Mouse (Mus musculus) heart, embryonic 14.5 days (tissue): ENCODE results near the gene Uqcrfs1. TPM values are rescaled to one million over a fixed set of nuclear protein-coding genes. Genes with fewer than 3 reads are reported as not detected.

Experiments used
- ATAC-seq: fragments of 200-750 bp; cut with Nextera tagmentation; 2 replicates; pipeline ENCODE4 v1.8.0; 2017; ENCODE audit warnings: low read depth, moderate TSS enrichment; ENCODE audit not compliant: insufficient number of reproducible peaks, insufficient read depth, low FRiP score
- H3K27ac ChIP-seq, 2 experiments: fragments of 200-500 bp in 1 of 2; fragments of 300-500 bp in 1 of 2; sonication (generic) in 1 of 2; replicated peaks in 1 of 2; 2 replicates each; pipeline ENCODE4 v1.5.1; 2012 to 2014; ENCODE audit warnings: low read depth in 2 of 2, low read length in 2 of 2, control low read depth in 1 of 2, mild to moderate bottlenecking in 1 of 2, mixed read lengths in 1 of 2; ENCODE audit not compliant: control insufficient read depth in 1 of 2, insufficient read depth in 1 of 2
- H3K27me3 ChIP-seq: fragments of 300-500 bp; sonication (generic); 2 replicates; pipeline ENCODE4 v1.6.1; 2014; ENCODE audit warnings: mild to moderate bottlenecking, low read length, control low read depth; ENCODE audit not compliant: control insufficient read depth, insufficient read depth
- H3K36me3 ChIP-seq: fragments of 300-500 bp; sonication (generic); 2 replicates; pipeline ENCODE4 v1.6.1; 2014; ENCODE audit warnings: mild to moderate bottlenecking, control low read depth, low read length, mixed read lengths; ENCODE audit not compliant: control insufficient read depth, insufficient read depth
- H3K4me1 ChIP-seq, 2 experiments: fragments of 200-500 bp in 1 of 2; fragments of 300-500 bp in 1 of 2; sonication (generic) in 1 of 2; 2 replicates each; pipeline ENCODE4 v1.6.1; 2012 to 2014; ENCODE audit warnings: low read length in 2 of 2, control low read depth in 1 of 2, mixed read lengths in 1 of 2; ENCODE audit not compliant: control insufficient read depth in 2 of 2, insufficient read depth in 2 of 2
- H3K4me2 ChIP-seq: fragments of 300-500 bp; sonication (generic); 2 replicates; pipeline ENCODE4 v1.6.1; 2014; ENCODE audit warnings: mild to moderate bottlenecking, low read length
- H3K4me3 ChIP-seq, 2 experiments: fragments of 200-500 bp in 1 of 2; fragments of 300-500 bp in 1 of 2; sonication (generic) in 1 of 2; 2 replicates each; pipeline ENCODE4 v1.5.1; 2012 to 2014; ENCODE audit warnings: low read length in 2 of 2, mild to moderate bottlenecking in 2 of 2, control low read depth in 1 of 2, low read depth in 1 of 2, moderate library complexity in 1 of 2; ENCODE audit not compliant: control insufficient read depth in 1 of 2, insufficient read depth in 1 of 2
- H3K9ac ChIP-seq: fragments of 300-500 bp; sonication (generic); 2 replicates; pipeline ENCODE4 v1.6.1; 2014; ENCODE audit warnings: mild to moderate bottlenecking, low read length
- H3K9me3 ChIP-seq: fragments of 300-500 bp; sonication (generic); 2 replicates; pipeline ENCODE4 v1.6.1; 2016; ENCODE audit warnings: low read length, control low read depth; ENCODE audit not compliant: control insufficient read depth
- WGBS: fragments of 180-500 bp; shearing (Covaris S2); extraction: QIAGEN DNeasy Blood & Tissue Kit; methylation state at CpG from one replicate; pipeline ENCODE4 v1.1.7; 2014; 5-methylcytosine and 5-hydroxymethylcytosine counted together
- polyA plus RNA-seq: library from polyadenylated mRNA; unstranded; fragments of >200 nt; fragmentation: Nextera tagmentation; extraction: Ambion mirVana; gene quantifications from 2 replicates; pipeline ENCODE4 v1.2.1, GENCODE M21; 2014

Uqcrfs1 gene
- polyA plus RNA-seq, 1 experiment from 2014 or later, result 696 TPM

DNA sequence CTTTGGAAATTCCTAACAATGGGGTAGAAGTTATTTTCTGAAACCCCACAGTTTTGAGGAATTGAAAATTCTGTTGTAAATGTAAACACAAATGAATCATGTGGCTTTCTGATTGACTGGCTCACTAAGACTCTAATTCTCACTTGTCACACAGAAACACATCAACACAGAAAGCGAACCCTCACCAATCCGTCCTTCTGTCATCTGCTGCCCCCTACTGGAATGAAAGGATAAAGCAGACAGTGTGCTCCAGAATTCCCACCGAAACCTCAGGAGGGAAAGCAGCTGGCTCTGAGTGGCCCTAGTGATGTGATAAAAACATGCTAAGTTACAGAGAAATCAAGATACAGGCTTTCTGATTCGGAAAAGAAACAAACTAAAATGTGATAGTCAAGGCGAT, 14.4 kb downstream of the Uqcrfs1 start:
- Histone ChIP-seq H3K4me2 (no peak overlapping the region), H3K9me3 (no peaks in the 10 kb centered on the region), H3K4me1 (no peaks in the 10 kb centered on the region), H3K9ac (no peak overlapping the region), H3K27ac (no peak overlapping the region), H3K4me3 (no peak overlapping the region), H3K27me3 (no peaks in the 10 kb centered on the region), H3K36me3 (peaks cover 4% of the 10 kb centered on the region; the same call in 1 of the 2 replicates)
- 9% methylated on average over 5 of the region's 5 CpGs for WGBS
- no peak for ATAC-seq

- Histone ChIP-seq H3K4me3 (no peak overlapping the region), H3K36me3 (peaks cover 4% of the 10 kb centered on the region; the same call in 1 of the 2 replicates), H3K4me2 (no peak overlapping the region), H3K9ac (no peak overlapping the region), H3K4me1 (no peaks in the 10 kb centered on the region), H3K27ac (no peak overlapping the region), H3K27me3 (no peaks in the 10 kb centered on the region), H3K9me3 (peaks cover 6% of the 10 kb centered on the region; the same call in 1 of the 2 replicates)
- ATAC-seq, result no peak
- WGBS, result 85% methylated on average over 8 of the region's 8 CpGs
Observed at GRCm38 (mm10) chr13:30524961-30525360, 20.2 kb downstream of the Uqcrfs1 start.

DNA sequence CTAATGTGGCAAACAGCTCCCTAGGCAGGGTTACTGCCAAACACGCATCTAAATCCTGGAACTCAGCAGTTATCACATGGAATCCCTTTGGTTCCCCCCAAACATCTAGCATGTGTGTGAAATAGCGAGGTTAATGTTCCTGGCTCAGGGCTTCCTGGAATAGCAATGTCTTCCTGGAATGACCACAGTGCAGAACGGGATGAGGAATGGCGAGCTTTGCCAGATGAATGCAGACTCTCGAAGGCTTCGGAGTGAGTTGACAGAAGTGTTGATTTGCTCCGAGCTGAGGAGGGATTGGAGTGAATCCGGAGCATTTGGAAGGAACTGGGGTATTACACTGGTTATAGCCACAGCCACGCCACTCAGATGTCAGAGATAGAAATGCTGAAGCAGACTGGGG, 21.2 kb downstream of the Uqcrfs1 start:
- H3K36me3 ChIP-seq, result peaks cover 3% of the 10 kb centered on the region; the same call in 1 of the 2 replicates
- no peaks in the 10 kb centered on the region for H3K27me3 ChIP-seq
- WGBS, result 70% methylated on average over 9 of the region's 9 CpGs
- peaks cover 6% of the 10 kb centered on the region; the same call in 1 of the 2 replicates for H3K9me3 ChIP-seq
- no peak overlapping the region for H3K9ac ChIP-seq
- no peaks in the 10 kb centered on the region for H3K4me1 ChIP-seq
- no peak overlapping the region for H3K27ac ChIP-seq
- H3K4me2 ChIP-seq, result no peak overlapping the region
- no peak for ATAC-seq
- no peak overlapping the region for H3K4me3 ChIP-seq

DNA sequence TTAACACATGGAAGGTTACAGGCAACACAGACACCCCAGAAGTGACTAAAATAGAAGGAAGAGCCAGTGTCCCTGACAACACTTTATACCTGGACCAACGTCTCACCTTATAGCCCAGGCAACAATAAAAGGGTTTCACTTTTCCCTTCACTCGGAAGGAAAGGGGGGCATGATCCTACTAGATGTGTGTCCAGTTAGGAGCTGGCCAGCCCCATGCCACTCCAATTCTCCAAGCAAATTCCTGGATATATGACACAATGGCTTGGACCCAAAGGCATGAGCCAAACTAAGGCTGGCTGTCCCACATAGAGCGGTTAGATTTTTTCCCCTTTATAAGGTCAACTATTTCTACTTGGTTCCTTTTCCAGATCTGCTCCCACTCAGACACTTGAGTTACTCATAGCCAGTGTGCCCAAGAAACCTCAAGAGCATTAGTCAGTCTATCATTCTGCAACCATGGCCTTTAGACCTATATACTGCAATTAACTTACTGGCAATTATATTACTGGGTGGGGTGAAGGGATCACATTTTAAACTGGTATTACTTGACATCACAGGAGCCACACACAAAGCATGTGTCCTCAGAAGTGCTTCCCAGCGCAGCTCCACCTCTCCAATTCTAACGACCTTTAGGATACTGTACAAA, 21.8 kb downstream of the Uqcrfs1 start:
- no peak overlapping the region for H3K4me3 ChIP-seq
- H3K9ac ChIP-seq, result no peak overlapping the region
- no peaks in the 10 kb centered on the region for H3K4me1 ChIP-seq
- no peaks in the 10 kb centered on the region for H3K36me3 ChIP-seq
- peaks cover 6% of the 10 kb centered on the region; the same call in 1 of the 2 replicates for H3K9me3 ChIP-seq
- no peak overlapping the region for H3K4me2 ChIP-seq
- H3K27me3 ChIP-seq, result no peaks in the 10 kb centered on the region
- ATAC-seq, result no peak
- 86% methylated on average over 5 of the region's 5 CpGs for WGBS
- no peak overlapping the region for H3K27ac ChIP-seq

DNA sequence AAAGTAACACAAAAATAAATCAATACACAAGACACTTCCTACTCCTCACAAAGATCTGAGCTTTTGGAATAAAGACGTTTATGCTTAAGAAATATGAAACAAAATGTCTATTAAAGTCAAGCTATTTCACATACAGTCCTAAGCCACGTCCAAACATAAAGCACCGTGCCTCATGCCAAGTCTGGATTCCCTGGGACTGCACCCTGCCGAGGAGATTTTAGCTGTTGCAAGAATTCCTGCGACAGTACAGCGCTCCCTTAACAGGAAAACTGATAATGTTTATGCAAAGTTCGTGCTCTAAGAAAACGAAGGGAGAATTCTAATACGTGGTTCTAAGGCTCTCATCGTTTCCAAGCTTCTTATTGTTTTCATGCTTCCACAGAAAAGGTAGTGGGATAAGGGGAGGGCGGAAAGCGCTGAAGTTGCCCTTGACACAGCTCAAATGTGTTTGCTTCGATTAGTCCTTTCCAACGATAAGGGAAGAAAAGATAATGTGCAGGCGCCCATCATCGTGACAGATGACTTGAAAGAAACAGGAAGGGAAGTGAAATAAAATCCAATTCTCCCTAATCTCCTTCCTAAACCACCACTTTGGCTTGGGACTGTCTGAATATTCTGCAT, 23.8 kb downstream of the Uqcrfs1 start:
- WGBS, result 29% methylated on average over 16 of the region's 16 CpGs
- no peaks in the 10 kb centered on the region for H3K27me3 ChIP-seq
- H3K9me3 ChIP-seq, result peaks cover 6% of the 10 kb centered on the region; the same call in 1 of the 2 replicates
- H3K4me2 ChIP-seq, result peak overlapping the region; percentile 63
- peak; percentile 13; the same call in 1 of the 2 replicates for ATAC-seq
- H3K36me3 ChIP-seq, result no peaks in the 10 kb centered on the region
- no peaks in the 10 kb centered on the region for H3K4me1 ChIP-seq
- no peak overlapping the region for H3K9ac ChIP-seq
- peak overlapping the region in 1 of 2 experiments; percentile 22; a peak in 1 of 4 replicates for H3K4me3 ChIP-seq
- H3K27ac ChIP-seq, result peak overlapping the region in 1 of 2 experiments; percentile 2; a peak in 1 of 4 replicates

DNA sequence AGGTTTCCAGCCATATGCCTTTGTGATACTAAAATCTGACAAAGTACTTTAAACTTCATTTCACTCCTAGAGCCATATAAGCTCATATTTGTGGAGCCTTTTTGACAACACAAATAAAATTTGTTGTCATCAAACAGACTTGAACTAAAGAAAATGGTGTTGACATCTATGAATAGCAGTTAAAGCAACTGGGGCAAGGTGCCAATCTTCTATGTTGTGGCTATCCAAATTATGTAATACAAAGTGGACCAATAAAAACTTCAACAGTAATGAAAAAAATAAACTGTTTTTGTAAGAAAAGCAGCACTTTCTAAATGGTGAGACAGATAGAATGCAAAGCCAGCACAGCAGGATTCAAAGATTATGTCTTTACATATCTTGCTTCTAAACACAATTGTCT, 27.0 kb downstream of the Uqcrfs1 start:
- H3K4me2 ChIP-seq, result no peak overlapping the region
- no peaks in the 10 kb centered on the region for H3K36me3 ChIP-seq
- H3K9ac ChIP-seq, result no peak overlapping the region
- no peaks in the 10 kb centered on the region for H3K4me1 ChIP-seq
- ATAC-seq, result no peak
- H3K27me3 ChIP-seq, result no peaks in the 10 kb centered on the region
- no peak overlapping the region for H3K27ac ChIP-seq
- peaks cover 6% of the 10 kb centered on the region; the same call in 1 of the 2 replicates for H3K9me3 ChIP-seq
- no peak overlapping the region for H3K4me3 ChIP-seq

GRCm38 (mm10) chr13:30507651-30508050, 37.5 kb downstream of the Uqcrfs1 start:
- no peak overlapping the region for H3K9ac ChIP-seq
- 79% methylated on average over 4 of the region's 4 CpGs for WGBS
- H3K36me3 ChIP-seq, result no peaks in the 10 kb centered on the region
- H3K4me2 ChIP-seq, result no peak overlapping the region
- ATAC-seq, result no peak
- H3K4me1 ChIP-seq, result no peaks in the 10 kb centered on the region
- no peak overlapping the region for H3K4me3 ChIP-seq
- H3K27ac ChIP-seq, result no peak overlapping the region
- no peaks in the 10 kb centered on the region for H3K27me3 ChIP-seq
- no peaks in the 10 kb centered on the region for H3K9me3 ChIP-seq
